Mouse (Mus musculus) stomach, postnatal 0 days (tissue): Measurements from ENCODE around the gene Cmtm6.

Experiments used
- CTCF ChIP-seq: IDR thresholded peaks from 2 replicates; pipeline ENCODE4 v1.5.1; 2016; ENCODE audit warnings: antibody characterized with exemption, low read depth, mild to moderate bottlenecking, moderate library complexity
- EP300 ChIP-seq: optimal IDR thresholded peaks from 2 replicates; pipeline ENCODE3; 2016; ENCODE audit warnings: antibody characterized with exemption

- TF ChIP-seq CTCF: no peak
- TF ChIP-seq EP300: no peak
These were observed 56.8 kb downstream of the Cmtm6 start for GRCm38 (mm10) chr9:114787716-114788115.
